Mouse (Mus musculus) spleen, postnatal 10 days (tissue): Measurements from ENCODE around the gene Gtse1.
A peak's percentile ranks its signal among the peaks of the same experiment; 100 is the strongest.

Experiments used
- DNase-seq, 2 experiments: peaks; one replicate each; pipeline ENCODE4 v3.0.0; 2021 to 2022; ENCODE audit warnings: low spot score in 2 of 2

Gene Gtse1

DNA sequence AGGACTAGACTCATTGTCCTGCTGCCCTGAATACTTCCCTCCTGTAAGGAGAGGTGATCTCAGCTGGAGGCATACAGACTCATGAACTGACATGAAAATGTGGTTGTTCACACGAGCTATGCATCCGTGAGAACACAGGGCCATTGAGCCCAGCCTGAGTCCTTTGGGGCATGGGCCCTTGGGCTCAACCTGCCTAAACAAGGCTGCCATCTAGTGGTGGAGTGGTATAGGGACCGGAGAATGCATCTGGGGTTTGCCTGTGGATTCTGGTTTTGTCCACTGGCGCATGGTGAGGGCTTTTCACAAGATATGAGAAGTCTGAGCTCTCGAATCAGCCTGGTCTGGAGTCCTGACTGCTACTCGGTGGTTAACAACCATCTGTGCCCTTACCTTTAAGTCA is 8.2 kb downstream of the Gtse1 start:
- peak; percentile 51 to 77 for DNase-seq

DNA sequence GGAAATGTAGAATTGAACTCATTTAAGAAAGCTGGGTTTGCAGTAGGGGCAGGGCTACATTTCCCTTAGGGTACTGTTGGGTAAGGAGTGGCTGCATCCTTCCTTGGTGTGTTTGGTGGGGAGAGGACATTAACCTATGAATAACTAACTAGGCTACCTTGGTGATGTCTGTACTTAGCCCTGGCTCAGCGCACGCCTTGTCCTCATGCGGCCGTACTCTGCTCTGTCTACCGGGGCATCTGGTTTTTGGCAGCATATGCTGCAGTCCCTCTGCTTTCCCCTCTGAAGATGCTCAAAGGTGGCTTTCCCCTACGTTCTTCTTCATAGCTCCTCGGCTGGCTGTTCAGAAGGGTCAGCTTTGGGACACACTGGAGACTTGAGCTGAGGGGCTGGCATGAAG is 17.8 kb downstream of the Gtse1 start:
- no peak for DNase-seq

DNA sequence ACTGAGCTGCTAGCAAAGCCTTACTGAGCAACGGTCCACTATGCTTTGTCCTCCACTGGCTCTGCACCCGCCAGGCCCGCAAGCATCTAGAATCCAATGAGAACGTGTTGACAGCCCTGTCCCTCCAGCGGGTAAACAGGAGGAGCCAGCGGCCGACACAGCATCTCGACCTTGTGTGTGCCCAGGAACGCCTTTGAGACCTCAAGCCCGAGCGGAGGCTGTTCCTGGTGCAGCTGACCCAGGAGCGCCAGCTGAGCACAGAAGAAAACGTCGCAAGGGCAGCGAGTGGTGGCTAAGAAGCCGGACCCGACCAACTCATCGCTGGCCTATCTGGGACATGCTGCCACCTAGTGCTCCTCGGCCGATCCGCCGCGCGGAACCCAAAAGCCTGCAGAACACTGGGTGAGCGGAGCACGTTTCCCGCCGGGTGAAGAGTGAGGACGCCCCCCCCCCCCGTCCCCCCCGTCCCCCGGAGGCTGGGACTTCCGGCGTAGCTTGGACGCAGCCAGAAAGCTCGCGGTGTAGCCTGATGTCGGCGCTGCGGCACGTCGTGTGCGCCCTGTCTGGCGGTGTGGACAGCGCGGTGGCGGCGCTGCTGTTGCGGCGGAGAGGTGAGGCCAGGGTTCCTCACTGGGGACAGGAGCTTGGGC is 19.4 kb downstream of the Gtse1 start, which contains the start of gene Trmu:
Gene Trmu (plus strand): TSS at position 465 of the 650 bp plus-strand sequence.
- peak; percentile 76 to 86 for DNase-seq

DNA sequence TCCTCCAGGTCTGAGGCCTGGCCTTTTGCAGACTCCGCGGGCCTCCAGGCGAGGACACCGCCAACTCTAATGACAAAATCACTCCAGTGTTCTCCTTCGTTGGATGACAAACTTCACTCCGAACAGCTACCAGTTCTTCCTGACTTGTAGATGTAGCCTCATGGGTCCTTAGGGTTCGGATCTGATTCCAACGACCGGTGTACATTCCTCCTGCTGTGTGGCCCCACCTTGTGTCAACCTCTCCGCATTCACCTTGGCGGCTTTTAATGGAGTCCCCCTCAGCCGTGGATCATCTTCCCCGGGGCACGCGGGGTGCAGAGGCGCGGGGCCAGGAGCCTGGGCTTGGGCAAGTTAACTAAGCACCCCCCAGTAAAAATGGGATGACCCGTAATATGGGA is 20.0 kb downstream of the Gtse1 start:
- DNase-seq, result peak; percentile 38 to 62

DNA sequence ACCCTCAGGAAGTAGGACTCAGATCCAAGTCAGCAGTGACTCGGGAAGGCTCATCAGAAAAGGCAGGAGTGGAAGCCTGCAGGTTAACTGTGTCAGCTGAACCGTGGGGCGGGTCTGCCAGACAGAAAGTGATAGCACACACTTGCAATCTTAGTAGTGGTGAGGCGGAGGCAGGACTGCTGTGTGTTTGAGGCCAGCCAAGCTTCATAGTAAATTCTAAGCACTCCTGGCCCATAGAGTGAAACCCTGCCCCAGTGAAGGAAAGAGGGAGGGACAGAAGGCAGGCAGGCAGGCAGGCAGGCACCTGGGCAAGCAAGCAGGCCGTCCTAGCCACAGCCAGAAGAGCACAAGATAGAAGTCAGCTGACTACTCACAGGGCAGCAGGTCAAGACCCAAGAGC is 26.1 kb downstream of the Gtse1 start:
- no peak for DNase-seq

DNA sequence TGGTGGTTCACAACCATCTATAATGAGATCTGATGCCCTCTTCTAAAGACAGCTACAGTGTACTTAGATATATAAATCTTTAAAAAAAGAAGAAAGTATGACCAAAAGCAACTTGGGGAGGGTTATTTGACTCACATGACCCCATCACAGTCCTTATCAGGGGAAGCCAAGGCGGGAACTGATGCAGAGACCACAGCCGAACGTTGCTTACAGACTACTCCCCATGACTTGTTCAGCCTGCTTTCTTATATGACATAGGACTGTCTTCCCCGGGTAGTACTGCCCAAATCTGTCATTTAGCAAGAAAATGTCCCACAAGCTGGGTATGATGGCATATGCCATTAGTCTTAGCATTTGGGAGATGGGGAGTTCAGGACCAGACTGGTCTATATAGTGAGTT is 29.7 kb downstream of the Gtse1 start:
- DNase-seq, result no peak

DNA sequence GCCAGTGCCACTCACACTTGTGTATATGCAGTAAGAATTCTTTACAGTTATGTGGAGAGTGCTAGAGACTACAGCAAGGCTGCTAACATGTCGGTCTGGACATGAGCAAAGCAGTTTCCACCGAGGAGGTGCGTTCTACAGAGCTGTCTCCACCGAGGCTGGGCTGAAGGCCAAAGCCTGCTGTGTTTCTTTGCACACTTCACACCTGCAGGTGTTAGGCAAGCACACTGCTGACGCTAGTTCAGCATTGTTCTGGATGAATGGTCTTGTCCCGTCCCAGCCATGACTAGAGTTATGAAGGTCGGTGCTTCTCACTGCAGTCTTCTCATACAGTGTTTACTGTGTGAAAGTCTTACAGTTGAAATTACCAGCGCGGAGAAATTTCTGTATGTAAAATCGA is 32.4 kb downstream of the Gtse1 start:
- DNase-seq, result no peak

DNA sequence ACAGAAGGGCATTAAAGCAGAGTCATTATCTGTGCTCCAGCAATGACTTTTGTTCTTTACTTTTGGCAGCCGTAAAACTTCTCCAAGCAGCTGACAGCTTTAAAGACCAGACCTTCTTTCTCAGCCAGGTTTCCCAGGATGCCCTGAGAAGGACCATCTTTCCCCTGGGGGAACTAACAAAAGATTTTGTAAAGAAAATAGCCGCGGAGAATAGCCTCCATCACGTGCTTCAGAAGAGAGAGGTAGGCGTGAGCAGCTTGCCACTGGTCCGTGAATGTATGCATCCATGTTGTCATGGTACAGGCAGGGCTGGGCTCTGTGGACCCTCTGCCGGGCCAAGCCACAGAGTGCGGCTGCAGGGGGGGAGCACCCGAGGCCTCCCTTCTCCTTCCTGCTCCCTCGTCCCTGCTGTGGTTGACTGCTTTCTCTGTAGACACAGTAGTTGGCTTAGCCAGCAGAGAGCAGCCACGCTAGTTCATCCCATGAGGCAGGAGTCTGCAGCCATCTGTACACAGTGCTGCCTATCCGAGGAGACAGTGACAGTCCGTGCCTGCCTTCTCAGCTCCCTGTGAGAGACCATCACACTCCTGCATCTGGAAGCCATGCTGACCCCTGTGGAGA is 33.1 kb downstream of the Gtse1 start:
- no peak for DNase-seq

DNA sequence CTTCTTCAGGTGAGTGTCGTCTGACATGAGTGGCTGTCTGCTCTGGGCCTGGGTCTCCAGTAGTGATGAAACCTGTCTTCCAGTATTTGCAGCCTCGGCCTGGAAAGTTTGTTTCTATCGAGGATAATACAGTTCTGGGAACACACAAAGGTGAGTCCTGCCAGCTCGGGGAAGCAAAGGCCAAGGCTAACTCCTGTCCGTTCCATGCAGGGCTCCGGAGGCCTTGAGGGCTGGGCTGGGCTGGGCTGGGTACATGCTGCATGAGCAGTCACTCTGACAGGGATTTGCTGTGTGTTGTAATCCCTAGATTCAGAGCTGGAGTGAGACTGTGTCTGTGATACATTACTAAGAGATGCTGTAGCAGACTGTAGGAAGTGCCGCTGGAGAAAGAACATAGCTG is 34.3 kb downstream of the Gtse1 start:
- no peak for DNase-seq

DNA sequence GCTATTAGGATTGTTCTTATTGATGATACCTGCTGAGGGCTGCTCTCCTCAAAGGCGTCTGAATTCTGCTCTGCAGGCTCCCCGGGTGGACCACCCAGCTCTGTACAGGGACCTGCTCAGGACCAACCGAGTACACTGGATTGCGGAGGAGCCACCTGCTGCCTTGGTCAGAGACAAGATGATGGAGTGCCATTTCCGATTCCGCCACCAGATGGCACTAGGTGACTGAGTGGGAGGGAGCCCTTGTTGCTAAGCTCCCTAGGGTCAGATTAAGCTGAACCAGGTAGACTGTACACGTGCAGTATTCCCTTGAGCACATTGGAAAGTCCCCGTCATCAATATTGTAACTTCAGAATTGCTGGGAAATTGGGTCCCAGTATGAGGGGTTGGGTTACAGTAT is 36.7 kb downstream of the Gtse1 start:
- peak; percentile 78 to 88 for DNase-seq

DNA sequence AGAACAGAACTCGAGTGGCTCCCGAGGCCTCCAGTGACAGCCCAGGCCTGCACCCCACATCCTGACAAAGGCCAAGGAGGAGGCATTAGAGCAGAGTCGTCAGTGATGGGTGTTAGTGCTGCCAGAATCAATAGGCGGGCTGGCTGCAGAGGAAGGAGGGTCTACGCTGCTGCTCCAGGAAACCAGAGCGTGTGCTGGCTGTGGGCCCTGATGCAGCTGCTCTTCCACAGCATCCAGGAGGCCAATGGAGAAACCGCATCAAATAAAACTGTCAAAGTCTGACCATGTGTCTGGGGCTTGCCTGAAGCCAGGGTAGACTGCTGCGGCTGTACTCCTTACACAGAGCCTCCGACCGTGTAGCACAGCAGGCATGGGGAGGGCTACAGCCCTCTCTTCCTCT is 37.6 kb downstream of the Gtse1 start:
- no peak for DNase-seq

DNA sequence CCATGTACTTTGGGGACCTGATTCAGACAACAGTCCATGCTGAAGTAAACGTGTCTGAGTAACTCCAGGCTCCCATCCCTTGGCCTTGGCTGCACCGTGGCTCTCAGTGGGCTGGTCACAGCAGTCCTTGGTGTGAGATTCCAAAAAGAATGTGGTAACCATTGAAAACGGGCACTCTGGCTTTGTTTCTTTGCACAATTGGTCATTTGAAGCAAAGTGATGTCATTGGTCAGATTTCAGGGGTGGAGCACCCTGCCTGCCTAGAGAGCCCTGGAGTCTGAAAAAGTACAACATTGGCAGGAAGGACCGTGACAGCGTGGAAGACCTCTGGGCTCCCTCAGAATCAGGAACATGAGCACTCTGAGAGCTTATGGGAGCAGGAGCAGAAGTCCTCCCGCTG is 39.9 kb downstream of the Gtse1 start:
- DNase-seq, result no peak

DNA sequence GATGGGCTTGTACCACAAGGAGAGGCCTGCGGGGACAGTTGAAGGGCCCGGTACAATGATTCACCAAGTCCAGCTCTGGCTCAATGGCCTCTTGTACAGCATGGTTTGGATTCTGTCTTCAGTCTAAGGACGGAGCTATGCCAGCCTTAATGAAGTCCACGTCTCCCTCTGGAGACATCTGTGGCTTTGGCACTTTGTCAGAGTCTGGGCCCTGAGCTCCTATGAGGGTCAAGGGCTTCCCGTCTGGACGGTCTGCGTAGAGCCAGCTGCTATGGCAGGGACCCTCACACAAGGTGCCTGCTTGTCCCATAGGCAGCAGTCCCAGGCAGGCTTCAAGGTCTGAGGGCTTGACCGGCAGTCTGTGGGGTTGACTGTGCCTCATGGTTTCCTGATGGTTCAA is 40.8 kb downstream of the Gtse1 start:
- no peak for DNase-seq

DNA sequence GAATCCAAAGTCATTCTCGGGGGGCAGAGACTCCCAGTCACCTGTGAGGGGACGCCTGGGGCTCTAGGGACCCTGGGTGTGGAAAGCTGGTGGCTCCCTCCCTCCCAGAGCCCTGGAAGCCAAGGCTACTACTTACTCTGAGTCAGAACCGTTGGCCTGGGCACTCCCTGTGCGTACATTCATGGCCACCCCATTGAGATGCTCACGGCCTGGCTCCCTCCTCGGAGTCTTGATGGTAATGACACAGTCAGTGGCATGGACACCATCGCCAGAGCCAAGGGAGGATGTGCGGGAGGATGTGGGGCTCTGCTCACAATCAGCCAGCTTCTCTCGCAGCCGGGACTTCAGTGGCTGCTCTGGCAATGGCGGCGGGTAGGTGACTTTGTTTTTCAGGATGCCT is 41.3 kb downstream of the Gtse1 start:
- DNase-seq, result no peak

DNA sequence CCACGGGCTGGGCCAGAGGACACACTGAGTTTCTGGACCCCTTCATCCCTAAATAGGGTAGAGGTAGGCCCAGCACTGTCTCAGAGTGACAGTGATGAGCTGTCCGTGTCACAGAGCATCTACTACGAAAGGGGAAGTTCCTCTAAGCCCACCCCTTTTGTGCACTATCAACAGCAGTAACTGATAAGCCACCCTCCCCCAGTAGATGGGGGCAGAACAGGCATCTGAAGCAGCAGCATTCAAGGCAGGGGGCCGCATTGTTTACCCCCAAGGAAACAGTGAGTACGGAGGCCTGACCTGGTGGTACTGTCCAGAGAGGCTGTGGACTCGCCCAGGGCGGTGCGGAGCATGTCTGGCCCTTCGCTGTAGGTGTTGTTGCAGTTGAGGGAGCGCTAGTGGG is 43.0 kb downstream of the Gtse1 start:
- no peak for DNase-seq

DNA sequence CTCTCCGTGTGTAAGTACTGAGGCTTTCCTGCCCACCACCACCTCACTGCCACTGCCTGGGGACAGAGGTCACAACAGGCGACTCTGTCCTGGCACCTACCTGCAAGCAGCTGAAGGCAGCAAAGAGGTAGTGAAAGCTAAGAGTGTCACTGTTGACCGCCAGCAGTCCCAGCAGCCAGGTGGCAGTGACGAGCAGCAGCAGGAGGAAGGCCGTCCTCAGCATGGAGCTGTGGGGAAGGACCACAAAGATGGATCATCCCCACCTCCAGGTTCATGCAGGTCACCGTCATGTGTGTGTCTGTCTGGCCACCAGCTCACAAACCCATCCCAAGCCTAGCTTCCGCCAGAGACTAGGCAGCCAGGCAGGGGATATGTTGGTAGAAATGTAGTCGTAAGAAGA is 44.3 kb downstream of the Gtse1 start:
- DNase-seq, result peak in 1 of 2 experiments; percentile 41

DNA sequence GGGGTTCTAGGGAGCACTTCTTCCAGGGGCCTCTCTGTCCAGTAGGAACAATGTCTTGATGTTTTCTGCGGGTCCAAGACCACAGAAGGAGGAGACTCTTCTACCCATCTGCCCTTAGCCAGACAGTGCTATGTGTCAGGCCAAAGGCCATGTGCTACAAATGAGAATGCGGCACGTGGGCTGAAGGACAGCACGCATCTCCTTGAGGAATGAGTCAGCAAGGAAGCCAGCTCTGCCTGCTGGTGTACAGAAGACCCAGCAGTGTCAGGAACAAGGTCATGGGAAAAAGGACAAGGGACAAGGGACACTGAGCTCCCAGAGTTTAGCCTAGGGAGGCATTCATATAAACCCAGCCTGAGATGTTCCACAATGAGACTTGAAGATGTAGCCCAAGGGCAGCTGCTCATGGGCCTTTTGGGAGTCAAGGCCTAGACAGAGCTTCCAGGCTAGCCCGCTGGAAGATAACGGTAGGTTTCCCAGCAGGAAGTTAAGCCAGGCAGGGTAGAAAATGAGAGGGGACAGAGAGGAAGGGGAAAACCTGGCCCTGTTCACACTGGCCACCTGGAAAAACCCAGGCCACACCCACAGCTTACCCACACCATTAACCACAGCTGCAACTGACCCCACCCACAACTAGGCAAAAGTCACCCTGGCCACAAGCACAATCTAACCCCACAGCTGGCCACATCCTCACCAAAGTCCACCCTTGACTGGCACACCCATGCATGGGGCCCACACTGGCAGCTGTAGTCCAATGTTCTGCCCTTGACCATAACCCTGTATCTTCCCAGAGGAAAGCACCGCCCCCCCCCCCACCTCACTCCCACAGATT is 49.3 kb downstream of the Gtse1 start:
- no peak for DNase-seq

DNA sequence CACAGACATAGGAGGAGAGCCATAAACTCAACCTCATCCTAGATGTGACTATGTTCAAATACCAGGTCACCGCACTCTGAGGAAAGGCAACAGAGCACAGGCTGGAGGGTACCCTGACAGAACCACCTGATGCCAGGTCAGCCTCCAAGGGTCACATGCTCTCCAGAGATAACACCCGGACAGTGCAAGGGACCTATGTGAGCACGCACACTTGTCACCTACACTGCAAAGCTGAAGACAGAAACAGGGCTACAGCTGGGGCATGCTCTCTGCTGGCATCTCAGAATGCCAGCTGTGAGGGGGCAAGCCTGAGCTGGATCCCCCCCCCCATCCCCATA is 49.9 kb downstream of the Gtse1 start:
- no peak for DNase-seq

DNA sequence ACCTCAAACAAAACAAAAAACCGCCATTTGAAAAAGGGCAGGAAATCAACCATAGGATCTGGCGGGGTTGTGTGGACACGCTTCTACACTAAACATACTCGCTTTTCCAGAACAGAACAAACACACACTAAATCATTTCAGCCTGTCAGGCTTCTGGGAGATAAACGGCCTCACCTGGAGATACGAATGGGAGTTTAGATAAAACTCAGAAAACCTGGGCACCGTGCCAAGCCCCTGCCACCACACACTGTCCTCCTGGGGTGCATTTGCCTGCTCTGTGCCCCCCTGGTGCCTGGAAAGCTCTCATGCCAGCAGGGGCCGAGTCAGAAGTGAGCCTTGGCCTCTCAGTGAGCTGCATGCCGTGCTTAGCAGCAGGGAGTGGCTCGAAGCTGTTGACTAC is 50.4 kb downstream of the Gtse1 start:
- no peak for DNase-seq

DNA sequence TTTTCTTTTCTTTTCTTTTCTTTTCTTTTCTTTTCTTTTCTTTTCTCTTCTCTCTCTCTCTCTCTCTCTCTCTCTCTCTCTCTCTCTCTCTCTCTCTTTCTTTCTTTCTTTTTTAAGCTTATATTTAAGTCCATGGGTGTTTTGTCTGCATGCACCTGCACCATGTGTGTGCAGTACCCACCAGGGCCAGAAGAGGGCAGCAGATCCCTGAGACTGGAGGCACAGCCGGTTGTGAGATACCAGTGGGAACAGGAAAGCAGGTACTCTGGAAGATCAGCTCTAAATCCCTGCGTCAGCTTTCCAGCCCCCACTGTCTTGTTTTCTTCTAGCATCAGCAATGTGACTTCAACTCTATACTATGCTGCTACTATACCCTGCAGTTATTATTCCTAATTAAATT is 54.1 kb downstream of the Gtse1 start:
- DNase-seq, result peak; percentile 75 to 88

DNA sequence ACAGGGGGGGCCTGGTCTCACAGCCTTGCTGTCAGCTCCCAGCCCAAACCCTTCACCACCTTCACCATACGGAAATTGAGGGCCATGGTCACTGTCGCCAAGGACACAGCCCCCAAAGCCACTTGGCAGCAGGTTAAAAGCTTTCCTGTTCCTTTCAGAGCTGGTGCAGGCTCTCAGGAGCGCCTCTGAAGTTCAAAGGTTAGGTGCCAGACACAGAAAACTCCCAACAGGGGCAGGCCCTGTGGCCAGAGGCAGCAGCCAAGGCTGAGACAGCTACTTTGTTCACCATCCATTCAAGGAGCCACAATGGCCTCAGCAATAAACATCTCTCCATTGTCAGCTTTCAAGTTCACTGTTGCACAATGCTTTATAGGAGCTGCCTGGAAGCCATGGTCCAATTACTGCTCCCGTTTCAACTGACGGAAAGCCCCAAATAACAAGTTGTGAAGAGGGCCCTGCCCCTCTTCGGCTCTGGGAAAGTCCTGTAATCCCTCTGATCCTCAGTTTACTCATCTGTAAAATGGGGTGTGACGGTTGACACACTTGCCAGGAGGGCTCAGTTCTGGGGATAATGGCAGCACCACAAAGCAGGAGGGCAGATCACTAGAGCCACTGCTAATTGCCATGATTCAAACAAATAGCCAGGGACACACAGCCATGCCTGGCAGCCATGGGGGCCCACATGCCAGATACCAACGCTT is 59.8 kb downstream of the Gtse1 start:
- DNase-seq, result no peak

DNA sequence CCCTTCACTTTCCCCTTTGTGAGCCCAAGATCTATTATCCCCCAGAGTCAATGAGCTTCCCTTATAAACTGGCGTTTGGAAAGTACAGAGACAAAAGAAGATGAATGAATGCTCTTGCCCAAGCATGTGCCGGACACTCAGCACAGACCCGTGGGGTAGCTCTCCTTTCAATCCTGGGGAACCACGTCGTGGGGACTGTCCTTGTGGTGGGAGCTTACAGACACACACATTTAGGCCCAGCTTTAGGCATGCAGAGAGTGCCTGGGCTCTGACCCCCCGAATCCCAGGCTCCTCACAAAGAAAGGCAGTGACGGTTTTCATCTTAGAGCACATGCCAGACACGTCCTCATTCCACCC is 60.3 kb downstream of the Gtse1 start:
- DNase-seq, result no peak

DNA sequence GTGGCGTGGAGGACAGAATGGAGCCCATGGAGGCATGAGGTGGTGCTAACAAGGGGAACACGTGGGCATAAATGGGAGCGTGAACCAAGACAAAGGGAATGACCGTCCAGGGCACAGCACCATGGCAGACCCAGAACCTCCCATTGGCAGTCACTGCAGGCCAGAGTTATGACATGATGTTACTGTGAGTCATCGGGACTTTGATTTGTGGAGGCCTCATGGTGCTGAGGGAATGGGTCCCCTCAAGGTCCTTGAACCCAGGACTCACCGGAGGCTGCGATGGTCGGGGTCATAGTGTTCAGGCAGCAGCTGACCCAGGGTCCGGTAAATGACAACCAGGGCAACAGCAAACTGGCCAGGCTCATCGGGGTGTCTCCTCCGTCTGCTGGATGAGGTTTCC is 62.3 kb downstream of the Gtse1 start:
- no peak for DNase-seq
